Mouse (Mus musculus): ENCODE measurements around the gene Lhx6.

The Lhx6 gene

GRCm38 (mm10) chr2:36093301-36093700 lies 11.9 kb downstream of the Lhx6 start:
- no peak for DNase-seq (ENCODE audit: low spot score in 2 of 2)

GRCm38 (mm10) chr2:36092748-36093147 lies 12.5 kb downstream of the Lhx6 start:
- DNase-seq (ENCODE audit: low spot score in 2 of 2): no peak

- peak; percentile 51 to 67 for DNase-seq (ENCODE audit: low spot score in 2 of 2)
Observed at GRCm38 (mm10) chr2:36090853-36091741, 14.1 kb downstream of the Lhx6 start.

- no peak for DNase-seq (ENCODE audit: low spot score in 2 of 2)
Observed at GRCm38 (mm10) chr2:36089190-36089589, 16.0 kb downstream of the Lhx6 start.

- DNase-seq (ENCODE audit: low spot score in 2 of 2): no peak
Observed at GRCm38 (mm10) chr2:36085041-36085440, 20.2 kb downstream of the Lhx6 start.

GRCm38 (mm10) chr2:36082802-36083580 lies 22.2 kb downstream of the Lhx6 start:
- DNase-seq (ENCODE audit: low spot score in 2 of 2): no peak

GRCm38 (mm10) chr2:36081446-36081845 lies 23.8 kb downstream of the Lhx6 start:
- DNase-seq (ENCODE audit: low spot score in 2 of 2): no peak

- DNase-seq (ENCODE audit: low spot score in 2 of 2): no peak
Observed at GRCm38 (mm10) chr2:36077160-36077761, 27.9 kb downstream of the Lhx6 start.

- no peak for DNase-seq (ENCODE audit: low spot score in 2 of 2)
Observed at GRCm38 (mm10) chr2:36075210-36075609, 30.0 kb downstream of the Lhx6 start.

GRCm38 (mm10) chr2:36073781-36074180 lies 31.4 kb downstream of the Lhx6 start:
- no peak for DNase-seq (ENCODE audit: low spot score in 2 of 2)

- no peak for DNase-seq (ENCODE audit: low spot score in 2 of 2)
Observed at GRCm38 (mm10) chr2:36071660-36072305, 33.4 kb downstream of the Lhx6 start.

GRCm38 (mm10) chr2:36067132-36067531 lies 38.1 kb downstream of the Lhx6 start:
- no peak for DNase-seq (ENCODE audit: low spot score in 2 of 2)

- no peak for DNase-seq (ENCODE audit: low spot score in 2 of 2)
Observed at GRCm38 (mm10) chr2:36061409-36061808, 43.8 kb downstream of the Lhx6 start.

- no peak for DNase-seq (ENCODE audit: low spot score in 2 of 2)
Observed at GRCm38 (mm10) chr2:36056248-36056647, 49.0 kb downstream of the Lhx6 start.

GRCm38 (mm10) chr2:36053249-36053648 lies 52.0 kb downstream of the Lhx6 start:
- peak; percentile 52 to 58 for DNase-seq (ENCODE audit: low spot score in 2 of 2)

GRCm38 (mm10) chr2:36049567-36049954 lies 55.6 kb downstream of the Lhx6 start:
- DNase-seq (ENCODE audit: low spot score in 2 of 2): no peak

- DNase-seq (ENCODE audit: low spot score in 2 of 2): peak; percentile 98 to 99
Observed at GRCm38 (mm10) chr2:36048748-36049566, 56.3 kb downstream of the Lhx6 start, which contains the start of the genes Ndufa8 and Morn5. Gene Ndufa8 (minus strand): TSS chr2:36049406. Gene Morn5 (plus strand): TSS chr2:36049458.

GRCm38 (mm10) chr2:36048164-36048563 lies 57.0 kb downstream of the Lhx6 start:
- no peak for DNase-seq (ENCODE audit: low spot score in 2 of 2)

- DNase-seq (ENCODE audit: low spot score in 2 of 2): peak in 1 of 2 experiments; percentile 37
Observed at GRCm38 (mm10) chr2:36040872-36041271, 64.3 kb downstream of the Lhx6 start.

GRCm38 (mm10) chr2:36039297-36039985 lies 65.8 kb downstream of the Lhx6 start:
- DNase-seq (ENCODE audit: low spot score in 2 of 2): no peak

Data from right cerebral cortex, postnatal 10 days (tissue).